Mouse (Mus musculus) heart, postnatal 4 days (tissue): ENCODE results near the gene Klf6. TPM values are rescaled to one million over a fixed set of nuclear protein-coding genes. Genes with fewer than 3 reads are reported as not detected.

Source experiments
- DNase-seq: peaks from one replicate; pipeline ENCODE4 v3.0.0; 2021
- total RNA-seq, 2 experiments: library from RNA; stranded (reverse); gene quantifications; 2 replicates each; pipeline ENCODE4 v1.2.3; 2021

The Klf6 gene
- 10 to 100 TPM; 62.0 to 68.7 TPM for total RNA-seq

DNA sequence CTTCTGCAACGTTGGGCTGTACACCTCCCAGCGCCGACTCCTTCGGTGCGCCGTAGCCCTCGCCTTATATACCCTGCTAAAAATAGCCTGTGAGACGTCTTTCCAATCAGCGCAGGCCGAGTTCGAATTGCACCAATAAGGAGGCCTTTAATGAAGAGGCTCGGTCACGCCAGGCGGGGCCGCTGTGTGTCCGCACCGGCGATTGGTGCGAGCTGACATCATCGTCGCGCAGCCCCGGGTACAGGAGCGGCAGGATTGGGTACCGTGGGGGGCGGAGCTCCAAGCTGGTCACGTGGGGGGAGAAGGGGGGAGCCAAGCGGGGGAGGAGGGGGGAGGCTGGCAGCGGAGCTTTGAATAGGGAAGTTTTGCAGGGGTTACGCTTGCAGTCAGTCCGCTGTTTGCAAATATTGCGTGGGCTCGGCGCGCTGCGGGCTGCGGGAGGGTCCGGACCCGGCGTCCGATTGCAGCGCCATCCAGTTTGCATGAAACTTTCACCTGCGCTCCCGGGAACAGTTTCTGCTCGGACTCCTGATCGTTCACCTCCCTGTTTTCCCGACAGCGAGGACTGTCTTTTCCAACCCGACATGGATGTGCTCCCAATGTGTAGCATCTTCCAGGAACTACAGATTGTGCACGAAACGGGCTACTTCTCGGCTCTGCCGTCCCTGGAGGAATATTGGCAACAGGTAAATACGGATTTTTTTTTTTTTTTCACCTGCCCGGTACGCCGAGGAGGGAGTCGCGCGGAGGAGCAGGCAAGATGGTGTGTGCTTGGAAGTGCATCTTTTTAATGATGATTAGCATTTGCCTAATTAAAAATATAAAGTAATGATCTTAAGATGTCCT is at the start of gene Klf6:
Gene Klf6 (plus strand): TSS at position 326 of the 846 bp plus-strand sequence.
- peak; percentile 99 for DNase-seq

DNA sequence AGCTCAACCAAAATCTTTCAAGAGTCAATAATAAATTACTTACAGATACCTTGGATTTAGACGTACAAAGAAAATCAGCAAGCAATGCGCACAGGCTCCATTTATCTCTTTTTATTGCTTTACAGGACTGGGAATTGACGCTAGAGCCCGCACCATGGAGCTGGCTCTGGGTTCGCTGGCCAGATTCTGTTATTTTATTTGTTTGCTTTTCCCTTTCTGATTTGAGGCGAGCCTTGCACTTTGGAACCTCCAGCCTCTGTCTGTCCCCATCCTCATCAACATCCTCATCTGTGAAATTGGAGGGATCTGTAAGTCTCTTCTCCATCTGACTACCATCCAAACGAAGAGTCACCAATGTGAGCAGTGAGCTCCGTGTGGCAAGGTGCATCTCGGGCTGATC is 47.8 kb upstream of the Klf6 start:
- no peak for DNase-seq

DNA sequence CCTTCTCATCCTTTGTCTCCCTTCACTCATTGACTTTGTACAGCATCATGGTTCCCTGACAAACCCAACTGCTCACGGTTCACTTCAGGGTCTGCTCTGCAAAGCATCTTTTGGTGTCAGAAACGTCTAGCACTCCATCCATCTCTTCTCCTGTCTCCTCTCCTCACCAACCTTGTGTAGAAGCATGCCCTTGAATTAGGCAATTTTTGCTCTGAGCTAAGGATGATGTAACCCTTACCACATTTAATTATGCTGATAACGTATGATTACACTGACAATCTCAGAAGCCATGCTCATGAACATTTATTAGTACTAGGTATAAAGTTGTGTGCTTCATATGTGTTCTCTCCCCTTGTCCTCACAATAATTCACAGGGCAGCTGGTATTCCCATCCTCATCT is 44.0 kb upstream of the Klf6 start:
- no peak for DNase-seq

DNA sequence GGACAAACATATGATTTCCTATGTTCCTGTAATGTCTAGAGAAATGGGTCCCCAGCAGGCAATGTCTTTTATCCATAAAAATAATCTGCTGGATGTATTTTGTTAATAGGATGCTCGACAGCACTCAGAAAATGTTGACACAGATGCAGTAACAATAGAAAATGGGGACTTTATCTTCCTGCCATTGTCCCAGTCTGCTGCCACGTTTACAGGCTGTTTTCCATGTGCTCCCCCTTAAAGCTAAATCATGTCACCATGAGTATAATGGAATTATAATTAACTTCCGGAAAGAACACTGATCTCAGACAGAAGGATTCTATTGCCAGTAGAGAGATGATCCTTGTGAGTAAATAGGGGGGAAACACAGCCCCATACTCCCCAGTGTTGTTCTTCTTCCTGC is 42.1 kb upstream of the Klf6 start:
- no peak for DNase-seq

DNA sequence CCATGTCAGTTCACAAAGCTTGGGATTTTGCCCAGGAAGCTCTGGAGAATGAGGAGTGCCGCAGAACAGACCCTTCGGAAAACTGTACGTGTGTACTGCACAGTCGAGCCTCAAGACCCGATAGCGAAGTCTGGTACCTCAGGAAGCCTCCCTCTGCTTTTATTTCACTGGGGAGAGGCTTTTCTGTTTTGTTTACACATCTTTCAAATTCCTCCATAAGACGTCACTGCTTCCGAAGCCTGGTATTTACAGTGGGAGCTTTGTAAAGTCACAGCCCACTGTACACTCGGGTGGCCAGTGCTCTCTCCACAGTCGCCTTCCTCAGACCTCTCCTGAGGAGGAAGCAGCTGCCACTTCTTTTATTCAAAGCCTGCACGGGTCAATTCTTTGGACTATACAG is 38.7 kb upstream of the Klf6 start:
- DNase-seq, result no peak

DNA sequence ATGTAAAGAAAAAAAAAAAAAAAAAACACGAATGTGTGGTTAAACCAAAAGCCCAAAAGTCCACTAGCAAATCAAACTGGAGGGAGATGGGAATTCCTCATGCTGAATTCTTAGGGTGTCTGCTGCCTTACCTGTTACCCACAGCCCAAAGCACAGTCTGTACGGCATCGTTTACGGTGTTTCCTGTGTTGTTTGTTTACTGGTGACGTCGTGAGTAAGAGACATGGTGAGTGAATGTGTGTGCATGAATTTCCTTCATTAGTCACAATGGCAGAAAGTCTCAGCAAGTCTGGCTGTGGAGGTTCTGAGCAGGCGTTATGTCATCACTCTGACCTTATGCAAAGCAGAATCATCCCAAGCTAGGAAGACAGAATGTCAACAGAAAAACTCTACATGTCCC is 38.1 kb upstream of the Klf6 start:
- DNase-seq, result no peak

DNA sequence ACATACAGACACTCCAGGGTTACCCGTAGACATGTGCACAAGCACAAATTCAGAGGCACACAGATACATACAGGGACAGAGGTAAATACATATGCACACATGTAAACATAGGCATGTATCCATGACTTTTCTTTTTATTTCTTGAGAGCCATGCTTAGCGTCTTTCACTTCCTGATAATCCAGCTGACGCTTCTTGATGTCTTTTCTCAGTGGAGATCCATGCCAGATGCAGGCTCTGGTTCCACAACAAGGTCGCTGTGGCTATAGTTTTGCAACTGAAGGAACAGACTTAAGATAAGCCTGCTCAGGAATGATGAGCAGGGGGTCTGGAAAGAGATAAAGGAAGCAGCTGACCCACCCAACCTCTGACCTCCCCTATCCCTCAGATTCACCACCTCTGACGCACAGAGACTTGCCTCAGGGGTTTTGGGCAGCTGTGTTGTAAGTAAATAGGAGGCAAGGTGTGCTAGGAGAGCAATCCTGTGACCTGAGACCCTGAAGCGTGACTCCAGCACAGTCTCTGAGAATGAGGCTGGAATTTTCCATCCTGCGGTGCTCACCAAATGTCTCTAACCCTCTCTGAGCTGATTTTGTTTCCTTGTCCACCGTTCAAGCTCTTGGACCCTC is 37.0 kb upstream of the Klf6 start:
- no peak for DNase-seq

DNA sequence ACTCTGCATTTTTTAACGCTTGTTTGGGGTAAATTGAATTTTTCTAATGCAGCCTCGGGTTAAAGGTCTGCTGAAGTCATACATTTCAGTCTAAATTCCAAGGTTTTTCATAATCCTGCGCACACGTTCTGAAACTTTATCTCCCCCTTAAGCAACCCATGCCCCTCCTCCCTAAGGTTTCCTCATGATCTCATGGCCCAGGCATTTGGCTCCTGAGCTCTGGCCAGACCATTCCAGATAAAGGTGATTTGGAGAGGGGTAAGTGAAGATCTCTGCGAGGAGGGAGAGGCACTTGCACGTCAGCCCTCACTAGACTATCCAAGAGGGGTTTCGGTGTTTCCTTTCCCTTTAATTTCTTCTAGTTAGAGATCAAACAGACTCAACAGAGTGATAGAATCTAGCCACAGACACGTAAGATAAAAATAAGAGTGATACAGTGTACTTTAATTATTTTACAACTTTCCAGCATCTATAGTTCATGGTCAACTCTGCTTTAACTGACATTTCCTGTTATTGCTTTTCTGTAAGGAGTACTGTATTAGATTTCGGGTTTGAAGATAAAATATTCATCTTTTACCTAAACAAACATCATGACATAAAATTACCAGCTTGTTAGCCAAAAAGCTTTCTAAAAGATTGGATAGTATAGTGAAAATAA is 35.0 kb upstream of the Klf6 start:
- DNase-seq, result peak; percentile 52

DNA sequence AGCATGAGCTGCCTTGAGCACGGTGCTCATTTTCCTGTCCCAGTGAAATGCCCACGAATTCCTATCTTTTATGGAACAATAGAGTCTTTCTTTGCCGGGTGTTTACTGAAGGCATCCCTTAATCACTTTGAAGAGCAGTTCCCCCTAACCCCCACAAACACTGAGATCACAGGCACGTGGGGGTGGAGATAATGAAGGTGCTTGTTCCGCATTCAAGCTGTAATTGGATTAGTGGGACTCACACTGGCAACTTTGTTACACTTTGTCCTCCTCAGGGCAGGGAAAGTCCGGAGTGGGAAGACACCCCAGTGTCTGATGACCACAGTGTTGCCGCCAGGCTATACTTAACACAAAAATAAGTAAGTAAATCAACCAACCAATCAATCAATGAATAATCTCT is 29.3 kb upstream of the Klf6 start:
- DNase-seq, result no peak

DNA sequence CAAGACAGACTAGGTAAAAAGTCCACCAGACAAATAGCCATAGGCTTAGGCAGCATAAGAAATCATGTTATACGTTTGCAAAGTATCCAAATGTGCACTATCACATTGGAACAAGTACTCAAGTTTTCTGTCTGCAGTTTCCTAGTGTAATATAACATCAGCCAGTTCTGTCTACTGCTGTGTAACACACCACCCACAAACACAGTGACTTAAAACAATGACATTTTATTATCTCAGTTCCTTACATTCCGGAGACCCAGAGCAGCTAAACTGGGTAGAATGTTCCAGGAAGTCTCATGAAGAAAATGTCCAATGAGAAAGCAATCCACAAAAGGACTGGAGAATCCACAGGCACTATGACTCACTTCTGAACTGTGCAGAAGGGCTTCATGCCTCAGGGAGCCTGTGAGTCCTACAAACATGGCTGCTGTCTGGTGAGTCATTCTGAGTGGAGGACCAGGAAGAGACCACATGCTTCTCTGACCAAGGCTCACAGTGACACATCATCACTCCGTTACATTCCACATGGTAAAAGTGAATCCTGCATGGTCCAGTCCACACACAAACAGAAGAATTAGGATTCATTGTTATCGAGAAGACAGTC is 24.0 kb upstream of the Klf6 start:
- no peak for DNase-seq

DNA sequence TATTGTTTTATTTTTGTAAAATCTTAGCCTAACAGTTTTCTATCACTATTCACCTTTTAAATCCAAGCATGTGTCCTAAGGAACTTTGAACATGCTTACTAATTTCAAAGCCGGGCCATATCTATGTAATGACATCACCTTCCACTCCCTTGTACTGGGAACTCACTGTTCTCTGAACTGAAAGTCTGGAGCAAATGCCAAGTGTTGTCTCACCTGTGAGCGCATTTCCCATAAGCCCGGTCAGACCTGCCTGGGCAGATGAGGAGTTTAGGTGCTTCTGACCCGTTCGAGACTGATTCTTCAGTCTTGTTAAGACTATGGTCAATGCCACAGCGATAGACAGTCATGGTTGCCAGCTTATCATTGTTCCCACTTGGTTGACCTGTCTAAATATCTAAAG is 19.9 kb upstream of the Klf6 start:
- DNase-seq, result no peak

DNA sequence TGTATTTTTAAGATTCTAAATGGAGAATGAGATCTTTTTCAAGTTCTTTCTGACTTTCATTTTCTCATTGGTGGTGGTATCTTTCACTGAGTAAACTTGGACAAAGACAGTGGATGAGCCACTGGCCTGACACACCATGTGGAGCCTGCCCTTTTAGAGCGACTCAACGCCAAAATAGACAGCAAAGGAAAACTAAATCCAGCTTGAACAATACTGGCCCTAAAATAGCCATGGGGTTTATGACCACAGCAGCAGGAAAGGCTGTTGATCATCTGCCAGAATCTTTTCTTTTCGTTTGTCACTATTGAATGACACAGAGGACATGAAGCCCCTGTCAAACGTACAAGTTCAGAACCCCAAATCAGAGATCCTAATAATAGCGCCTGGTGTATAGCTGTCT is 18.4 kb upstream of the Klf6 start:
- no peak for DNase-seq

DNA sequence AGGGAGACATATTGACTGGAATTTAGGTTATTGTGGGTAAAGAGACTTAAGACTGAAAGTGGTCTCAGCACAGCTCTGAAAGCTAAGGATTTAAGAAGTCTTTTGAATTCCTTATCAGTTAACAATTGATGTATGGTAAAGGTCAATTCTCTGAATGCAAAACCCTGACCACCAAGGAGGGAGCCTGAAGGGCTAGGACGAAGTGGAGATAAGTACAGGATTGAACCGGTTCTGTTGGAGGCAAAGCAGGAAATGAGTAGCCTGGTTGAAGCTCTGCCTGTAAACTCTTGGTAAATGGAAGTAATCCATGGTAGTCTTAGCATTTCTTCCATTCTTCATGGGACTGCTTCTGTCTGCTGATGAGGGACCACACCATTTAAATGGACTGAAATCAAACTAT is 17.5 kb upstream of the Klf6 start:
- DNase-seq, result no peak

DNA sequence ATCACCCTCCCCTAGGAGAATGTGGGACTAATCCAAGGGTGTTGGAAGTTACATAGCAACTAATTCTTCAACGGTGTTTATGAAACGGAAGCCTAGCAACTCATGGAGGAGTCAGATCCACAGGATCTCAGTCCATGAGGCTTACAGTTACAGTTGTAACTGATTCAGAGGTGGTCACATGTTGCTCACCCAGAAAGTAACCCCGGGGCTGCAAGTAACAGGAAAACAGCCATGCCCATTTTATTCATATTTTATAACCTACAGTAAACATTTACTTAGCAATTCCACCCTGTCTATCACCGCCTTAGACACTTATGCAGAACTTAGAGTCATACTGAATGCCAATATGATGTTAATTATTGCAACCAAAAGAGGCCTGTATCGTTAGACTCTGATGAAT is 16.9 kb upstream of the Klf6 start:
- no peak for DNase-seq

DNA sequence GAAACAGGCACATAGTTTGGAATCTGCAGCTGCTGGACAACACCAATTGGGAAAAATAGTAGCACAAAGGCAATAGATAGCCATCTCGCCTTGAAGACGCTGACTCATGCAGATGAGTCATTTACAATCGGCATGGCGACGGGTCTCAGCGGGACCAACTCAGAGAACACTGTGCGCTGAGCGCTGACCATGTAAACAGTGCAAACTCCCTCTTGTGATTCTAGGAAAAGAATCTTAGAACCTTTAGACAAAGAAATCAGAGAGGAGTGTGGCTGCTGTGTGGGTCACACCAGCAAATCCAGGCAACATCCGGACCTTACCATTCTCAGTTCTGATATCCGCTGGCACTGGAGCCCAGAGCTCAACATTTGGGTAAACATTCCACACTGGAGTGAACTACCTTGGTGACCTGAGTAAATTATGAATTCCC is 16.1 kb upstream of the Klf6 start:
- peak; percentile 46 for DNase-seq

DNA sequence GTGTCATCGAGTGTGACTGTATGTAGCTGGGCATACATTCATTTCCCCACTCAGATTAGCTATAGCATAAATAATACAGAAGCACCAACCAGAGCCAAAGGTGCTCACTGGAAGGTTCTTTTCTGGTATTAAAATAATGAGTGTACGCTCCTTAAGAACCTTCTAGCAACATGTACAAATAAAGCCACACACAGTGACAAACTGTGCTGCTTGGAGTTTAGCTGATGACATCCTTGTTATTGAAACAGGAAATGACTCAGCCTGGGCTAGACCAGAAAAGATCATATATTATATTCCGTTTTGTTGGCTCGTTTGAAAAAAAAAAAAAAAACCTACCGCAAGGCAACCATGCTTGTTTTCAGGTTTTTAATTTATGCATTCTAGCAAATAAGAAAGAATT is 15.7 kb upstream of the Klf6 start:
- DNase-seq, result no peak

DNA sequence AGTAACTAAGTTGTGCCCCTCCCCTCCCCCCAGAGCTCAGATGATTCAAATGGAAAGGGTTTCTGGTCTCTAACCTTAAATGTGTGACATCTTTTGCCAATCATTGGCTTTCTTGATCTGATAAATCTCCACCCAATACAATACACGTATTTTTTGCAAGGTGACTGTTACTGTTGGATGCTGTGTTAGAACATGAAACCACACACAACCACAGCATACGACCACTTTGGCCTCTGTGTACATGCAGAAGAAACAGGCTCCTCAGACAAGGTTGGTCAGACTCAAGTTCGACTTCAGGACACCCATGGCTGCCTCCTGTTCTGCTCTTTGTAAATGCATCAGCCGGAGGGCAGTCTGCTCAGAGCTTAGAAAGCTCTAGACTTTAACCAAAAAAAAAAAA is 14.4 kb upstream of the Klf6 start:
- DNase-seq, result no peak

DNA sequence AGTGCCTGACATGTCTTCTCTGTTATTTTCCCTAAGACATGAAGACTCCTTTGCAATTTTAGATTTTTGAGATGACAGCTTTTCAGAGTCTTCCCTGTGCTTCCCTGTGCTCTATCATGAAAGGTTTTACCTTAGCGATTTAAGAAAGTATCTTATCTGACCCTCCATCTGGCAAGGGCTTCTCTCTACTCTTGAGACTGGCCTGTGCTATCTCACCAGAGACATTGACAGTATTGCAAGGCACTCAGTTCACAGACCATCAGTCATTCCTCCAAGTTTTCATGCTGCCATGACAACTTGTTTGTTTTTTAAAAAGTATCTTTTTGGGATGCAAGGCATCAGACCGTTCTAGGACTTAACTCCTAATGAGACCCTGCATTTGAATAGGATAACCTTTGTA is 13.5 kb upstream of the Klf6 start:
- no peak for DNase-seq

DNA sequence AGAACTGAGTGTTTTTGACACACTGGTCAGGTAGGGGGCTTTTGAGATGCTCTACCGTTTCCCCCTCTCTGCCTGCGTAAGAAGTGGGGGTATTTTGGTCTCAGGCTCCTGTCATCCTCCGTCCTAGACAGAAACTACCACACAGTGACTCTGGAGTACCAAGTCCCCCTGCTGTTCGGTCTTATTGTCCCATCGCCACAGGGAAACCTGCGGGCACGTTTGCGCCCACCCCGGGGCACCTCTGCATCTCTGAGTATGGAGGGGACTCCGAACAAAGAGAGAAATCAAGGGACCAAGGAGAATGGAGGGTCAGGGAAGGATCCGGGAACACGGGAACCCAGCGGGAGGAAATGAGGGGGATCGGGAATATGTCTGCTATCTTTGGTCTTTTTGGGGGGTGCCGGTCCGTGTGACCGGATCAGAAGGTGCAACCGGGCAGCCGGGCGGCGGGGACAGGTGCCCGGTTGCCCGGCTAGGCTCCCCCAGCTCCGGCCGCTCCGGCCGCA is 578 bp upstream of the Klf6 start:
- peak; percentile 71 for DNase-seq

DNA sequence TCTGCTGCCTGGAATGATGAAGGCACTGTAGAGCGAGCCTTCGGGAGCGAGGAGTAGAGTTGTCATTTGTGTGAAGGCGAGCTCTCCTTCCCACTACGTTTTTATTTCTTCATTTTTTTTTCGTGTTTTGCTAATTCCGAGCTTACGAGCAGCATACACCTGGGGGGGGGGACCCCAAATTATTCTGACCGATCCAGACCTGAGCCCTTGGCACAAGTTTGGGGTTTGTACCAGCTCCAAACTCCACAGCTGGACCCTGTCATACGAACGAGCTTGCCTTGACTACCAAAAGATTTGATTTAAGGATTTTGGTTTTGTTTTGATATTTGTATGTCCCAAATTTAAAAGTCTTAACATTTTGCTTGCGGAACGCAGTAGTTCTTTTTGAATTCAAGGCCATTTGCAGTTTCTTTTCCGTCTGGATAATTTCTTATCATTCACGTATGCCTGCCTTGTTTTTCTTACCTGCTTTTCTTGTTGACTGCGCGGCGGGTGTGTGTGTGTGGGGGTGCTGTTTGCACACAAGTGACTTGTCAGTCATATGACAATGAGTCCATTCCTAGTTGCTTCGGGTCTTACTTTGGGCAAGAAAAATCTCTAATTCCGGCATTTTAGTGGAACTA is 832 bp downstream of the Klf6 start:
- peak; percentile 52 for DNase-seq

DNA sequence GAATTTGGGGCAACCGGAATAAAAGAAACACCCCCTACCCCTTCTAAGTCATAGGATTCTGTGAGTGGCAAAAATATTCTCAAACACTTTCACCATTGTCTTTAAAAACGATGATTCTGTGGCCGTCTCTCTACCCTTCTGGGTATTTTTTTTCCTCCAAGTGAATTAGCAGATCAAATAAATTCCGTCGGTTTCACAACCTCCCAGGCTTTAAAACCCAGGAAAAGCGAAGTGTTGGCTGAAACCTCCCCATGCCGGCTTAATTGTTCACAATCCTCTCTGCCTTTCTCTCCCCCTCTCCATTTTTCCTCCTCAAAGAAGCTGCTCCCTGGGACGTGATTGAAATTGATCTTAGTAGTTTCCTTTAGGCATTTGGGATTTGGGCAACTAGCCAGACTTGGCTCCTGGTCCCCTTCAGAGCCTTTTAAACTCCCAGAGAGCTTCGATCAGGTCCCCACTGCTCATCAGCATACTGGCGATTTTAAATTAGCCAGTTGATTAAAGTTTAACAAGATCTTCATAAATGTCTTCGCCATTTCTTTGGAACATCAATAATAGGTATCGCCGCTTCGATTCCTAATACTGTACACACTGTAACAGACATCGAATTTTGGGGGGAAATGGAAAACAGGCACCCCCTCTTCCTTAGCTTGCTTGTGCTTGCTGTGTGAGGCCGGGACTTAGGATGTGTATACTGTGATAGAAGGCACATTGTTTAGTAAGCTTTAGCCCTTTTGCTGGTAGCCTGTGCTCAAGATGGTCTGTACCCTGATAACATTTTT is 1.5 kb downstream of the Klf6 start:
- peak; percentile 61 for DNase-seq

DNA sequence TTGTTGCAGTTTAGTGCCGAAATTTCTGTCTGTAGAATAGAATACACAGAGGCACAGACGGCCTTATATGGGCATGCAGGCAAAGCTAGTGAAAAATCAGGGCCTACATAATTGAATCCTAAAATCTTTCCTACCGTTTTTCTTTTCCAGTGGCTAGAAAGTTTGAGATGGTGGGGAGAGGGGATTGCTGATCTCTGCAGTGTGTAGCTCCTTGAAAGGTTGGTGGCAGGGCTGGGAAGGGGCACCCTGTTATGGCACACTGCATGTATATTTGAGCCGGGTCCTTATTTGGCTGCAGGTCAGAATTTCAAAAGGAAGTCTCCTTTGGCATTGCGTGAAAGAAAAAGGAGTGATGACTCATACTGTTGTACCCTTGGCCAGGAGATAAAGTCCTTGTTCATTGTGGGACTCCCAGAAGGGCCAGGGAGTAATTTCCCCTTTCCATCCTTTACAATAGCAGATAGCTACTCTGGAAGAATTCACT is 2.2 kb downstream of the Klf6 start:
- peak; percentile 45 for DNase-seq
